Mouse (Mus musculus) urinary bladder, postnatal 14 days (tissue): Measurements from ENCODE around the gene Ei24.

ENCODE experiments used
- DNase-seq: peaks from one replicate; pipeline ENCODE4 v3.0.0; 2021; ENCODE audit warnings: low spot score

Ei24 gene

DNA sequence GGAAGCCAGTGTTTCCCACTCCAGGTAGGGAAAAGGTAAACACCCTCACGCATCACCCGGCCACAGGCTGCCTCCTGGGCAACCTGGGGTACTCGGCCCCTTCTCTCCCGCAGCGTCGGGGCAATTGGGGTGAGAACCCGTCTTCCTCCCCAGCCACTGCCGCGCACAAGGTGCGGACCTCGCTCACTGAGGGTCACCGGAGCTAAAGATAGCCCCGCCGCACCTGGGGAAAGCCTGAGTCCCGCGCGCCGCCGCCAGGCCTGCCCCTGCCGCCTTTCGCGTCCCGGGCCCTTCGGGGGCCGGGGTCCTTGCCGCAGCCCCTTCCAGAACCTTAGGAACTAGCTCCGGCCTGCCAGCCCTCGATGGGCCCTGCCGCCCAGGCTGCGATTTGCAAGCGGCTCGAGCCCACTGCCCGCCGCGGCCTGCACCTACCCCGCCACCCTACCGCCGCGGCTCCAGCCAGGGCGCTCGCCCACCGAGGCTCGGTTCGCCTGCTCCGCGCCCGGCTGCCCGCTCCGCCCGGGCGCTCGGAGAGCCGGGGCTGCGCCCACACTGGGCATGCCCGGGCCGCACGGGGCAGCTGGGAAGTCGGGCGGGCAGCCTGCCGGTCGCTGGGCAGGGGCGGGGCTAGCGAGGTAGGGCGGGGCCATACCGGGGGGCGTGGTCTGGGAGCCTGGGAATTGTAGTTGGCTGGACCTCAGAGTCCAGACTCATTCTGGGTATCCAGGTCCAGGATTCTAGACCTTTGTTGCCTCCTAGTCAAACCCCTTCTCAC, at the start of gene Ei24:
Gene Ei24 (minus strand): TSS at position 613 of the 775 bp plus-strand sequence.
- peak; percentile 95 for DNase-seq

DNA sequence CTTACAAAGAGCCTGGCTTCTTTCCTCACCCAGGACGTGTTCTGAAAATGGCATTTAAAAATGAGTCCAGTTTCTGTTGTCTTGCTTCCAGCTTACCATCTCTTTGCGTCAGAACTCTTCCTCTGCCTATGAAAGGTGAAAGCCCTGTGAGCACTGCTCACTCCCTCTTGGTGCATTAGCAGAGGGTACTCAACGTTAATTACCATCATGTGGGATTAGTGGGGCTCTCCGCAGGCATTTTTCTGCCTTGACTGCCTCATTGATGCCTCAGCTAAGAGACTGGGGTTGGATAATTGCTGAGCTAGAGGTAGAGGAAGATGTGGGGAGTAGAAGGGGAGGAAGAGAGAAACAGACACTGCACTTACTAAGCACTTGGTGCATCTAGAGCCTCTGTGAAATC, 49.2 kb upstream of the Ei24 start:
- DNase-seq, result no peak

DNA sequence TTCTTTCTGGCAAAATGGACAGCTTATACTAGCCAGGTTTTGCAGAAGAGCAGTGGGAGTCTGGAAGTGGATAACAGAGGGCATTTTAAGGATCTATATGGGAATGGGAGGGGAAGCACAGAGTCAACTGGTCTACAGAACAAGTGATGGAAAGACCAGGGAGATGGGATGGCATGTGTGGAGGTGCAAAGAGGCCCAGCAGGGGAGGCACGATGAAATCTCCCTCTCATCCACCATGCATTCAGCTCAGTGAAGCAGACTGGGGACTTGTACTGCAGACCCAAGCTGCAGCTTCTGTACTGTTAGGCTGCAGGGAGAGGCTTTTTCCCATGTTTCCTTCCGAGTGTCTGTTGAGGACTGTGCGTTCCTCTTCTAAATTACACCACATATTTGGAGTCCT, 36.7 kb upstream of the Ei24 start:
- no peak for DNase-seq

DNA sequence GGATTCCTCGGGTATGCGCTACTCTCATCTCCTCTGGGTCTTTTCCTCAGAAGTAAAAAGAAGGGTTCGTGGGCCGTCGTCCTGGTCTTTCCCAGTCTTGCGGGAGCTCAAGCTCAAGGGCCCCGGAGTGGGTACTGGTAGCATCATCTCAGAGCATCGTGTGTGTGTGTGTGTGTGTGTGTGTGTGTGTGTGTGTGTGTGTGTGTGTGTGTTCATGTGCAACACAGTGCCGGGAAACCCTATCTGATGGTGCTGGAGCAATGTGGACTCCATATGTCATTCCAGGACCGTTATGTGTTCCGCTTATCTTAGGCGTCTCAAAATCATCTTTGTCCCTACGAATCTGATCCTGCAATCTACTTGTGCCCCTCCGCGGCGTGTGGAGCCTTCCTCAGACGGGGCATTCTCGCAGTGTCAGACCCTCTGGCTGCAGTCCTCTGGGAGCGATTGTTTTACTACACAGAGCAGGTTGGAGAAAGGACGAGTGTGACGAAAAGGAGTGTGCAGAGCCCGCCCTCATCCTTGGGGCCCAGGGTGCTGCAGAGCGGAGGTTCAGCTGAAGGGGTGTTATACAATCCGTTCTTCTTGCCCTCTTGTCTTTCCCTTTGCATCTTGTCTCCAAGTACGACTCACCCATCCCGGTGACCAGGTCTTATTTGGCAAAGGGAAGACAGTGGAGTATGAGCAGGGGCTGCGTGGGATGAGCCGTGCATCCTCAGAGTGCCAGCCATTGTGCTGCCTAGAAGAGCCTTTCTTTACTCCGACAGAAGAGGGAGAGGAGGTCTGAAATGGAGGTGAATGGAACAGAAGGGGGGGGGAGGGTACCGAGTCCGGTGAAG, 36.1 kb upstream of the Ei24 start:
- DNase-seq, result no peak

DNA sequence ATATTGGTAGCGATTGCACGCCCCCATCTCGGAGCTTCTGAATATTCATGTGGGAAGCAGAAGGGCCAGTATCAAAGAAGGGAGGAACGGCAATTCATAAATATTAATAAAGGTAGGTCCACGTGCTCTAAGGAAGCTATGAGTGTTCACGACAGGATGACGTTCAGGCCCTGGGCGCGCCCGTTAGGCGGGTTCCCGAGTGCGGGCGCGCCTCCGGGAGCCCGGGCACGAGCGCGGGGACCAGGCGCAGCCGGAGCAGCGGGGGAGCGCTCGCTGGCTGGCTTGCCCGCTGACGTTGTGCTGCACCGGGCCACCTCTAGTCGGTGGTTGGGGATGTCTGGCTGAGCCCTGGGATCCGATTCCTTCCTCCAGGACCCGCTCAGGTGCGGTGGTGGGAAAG, 35.3 kb upstream of the Ei24 start:
- peak; percentile 66 for DNase-seq

DNA sequence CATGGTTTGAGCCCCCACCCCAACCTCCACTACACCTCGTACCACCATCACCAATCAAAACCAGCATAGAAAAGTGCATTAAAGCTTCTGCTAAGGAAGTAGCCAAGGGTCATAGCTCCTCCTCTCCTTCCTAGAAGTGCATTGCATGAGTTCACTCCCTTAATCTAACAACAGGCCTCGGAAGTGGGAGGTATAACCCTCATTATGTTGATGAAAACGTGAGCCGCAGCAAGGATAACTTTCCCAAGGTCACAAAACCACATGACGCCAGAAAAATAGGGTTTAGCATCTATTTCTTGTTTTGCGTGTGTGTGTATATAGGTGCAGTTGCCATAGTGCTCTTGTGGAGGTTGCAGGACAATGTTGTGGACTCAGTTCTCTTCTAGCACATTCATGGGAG, 34.2 kb upstream of the Ei24 start:
- DNase-seq, result no peak

DNA sequence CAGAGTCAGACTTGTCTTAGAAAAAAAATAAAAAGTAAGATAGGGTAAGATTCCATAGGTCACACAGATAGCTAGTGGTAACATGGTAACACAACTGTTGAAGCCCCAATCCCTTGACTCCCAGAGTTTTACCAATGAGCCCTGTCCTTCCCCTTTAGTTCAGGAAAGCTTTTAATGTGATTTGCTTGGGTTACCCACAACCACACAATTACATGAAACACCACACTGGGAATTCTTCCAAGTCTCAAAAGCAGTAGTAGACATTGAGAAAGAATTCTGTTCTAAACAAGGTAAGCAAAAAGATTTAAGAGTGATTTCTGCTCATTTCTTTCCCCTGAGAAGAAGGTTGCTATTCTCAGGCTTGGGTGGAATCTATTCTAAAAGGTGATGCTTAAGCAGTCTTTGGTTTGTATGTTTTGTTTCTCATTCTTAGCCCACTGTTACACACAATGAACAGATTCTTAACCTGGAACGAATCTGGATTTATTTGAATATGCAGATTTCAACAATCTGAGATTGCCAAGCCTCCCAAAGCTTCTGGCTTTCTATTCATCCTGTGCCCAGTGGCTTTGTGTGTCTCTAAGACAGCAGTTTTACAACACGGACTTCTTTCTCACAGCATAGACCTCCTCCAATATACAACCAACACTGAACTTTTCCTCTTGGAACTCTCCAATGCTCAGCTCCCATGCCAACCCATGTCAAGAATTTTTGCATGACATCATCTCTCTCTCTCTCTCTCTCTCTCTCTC, 29.6 kb upstream of the Ei24 start:
- no peak for DNase-seq

DNA sequence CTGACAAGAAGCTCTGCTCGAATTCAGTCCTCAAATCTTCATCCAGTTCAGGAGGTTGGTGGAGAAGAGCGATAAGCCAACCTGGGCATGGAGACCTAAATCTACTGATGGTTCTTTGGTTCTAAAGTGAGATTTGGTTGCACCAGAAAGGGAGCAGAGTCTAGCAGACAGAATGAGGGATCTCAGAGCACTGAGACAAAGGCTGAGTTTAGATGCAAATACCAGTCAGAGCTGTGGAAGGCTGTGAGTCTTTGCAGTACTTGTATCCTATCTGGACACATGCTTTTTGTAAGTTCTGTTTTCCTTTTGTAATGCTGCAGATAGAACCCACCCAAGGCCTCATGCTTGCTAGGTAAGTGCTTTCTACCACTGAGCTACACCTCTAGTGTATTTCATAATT, 24.8 kb upstream of the Ei24 start:
- DNase-seq, result no peak

DNA sequence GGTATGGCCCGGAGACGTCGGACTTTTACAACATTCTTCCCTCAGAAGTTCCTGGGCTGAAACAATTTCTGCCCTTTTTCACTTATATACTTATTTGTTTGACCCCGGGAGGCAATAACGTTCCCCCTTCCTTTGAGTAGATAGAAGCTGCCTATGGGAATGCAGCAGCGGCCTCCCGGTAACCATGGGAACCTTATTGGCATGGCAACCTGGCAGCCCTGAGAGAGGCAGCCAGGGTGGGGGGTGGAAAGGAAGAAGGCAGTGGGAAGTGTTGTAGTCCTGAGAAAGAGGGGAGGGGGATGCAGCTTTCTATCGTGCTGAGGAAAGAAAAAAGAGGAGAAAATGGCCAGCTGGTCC, 24.4 kb upstream of the Ei24 start, which contains the start of gene Fez1:
Gene Fez1 (plus strand): TSS at position 221 of the 357 bp plus-strand sequence.
- DNase-seq, result no peak

DNA sequence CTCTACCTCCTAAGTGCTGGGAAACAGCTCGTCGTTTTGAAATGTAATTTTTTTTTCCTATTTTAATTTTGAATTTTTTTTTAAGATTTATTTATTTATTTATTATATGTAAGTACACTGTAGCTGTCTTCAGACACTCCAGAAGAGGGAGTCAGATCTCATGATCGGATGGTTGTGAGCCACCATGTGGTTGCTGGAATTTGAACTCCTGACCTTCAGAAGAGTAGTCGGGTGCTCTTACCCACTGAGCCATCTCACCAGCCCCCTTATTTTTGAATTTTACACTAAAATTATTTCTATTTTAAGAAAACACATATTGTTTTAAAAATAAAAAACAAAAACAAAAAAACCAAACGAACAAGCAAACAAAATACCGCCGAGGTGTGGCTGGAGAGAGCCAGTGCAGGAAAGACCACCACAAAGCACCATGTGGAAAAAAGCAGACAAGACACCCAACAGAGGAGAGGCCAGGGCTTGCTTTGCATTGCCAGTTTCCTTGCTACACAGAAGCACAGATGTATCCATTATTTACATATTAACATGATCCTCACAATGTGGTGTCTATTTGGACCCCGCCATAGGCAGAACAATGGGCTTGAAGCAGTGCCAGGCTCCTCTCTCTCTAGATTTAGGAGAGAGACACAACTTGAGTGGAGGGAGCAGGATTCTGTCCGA, 23.9 kb upstream of the Ei24 start:
- no peak for DNase-seq

DNA sequence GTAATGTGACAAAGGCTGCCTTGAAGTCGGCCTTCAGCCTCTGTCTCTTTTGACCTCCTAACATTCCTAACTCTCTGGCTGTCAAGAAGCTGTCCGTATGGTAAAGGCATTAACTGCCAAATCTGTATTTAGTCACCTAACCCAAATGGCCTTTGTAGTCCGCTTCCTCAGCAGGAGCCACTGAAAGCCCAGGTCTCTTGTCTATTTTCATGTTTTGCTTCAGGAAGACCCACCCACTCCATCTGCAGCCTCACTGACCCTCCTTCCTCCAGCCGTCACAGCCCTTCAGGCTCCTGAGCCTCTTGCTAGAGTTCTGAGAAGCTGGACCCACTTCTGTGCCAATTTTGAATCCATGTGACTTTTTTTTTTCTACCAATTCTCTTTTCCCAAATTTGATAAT, 21.7 kb upstream of the Ei24 start:
- DNase-seq, result no peak

DNA sequence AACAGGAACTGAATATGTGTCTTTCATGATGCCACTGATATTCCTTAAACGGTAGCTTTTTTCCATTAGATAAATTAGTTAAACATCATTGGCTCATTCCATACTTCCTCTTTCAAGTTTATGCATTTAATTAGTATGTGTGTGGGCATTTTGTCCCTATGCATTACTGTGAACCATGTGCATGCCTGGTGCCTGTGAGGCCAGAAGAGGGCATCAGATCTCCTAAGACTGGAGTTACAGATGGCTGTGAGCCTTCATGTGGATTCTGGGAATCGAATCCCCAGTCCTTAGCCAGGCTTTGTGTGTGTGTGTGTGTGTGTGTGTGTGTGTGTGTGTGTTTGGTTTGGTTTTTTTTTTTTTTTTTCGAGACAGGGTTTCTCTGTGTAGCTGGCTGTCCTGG, 17.3 kb upstream of the Ei24 start:
- no peak for DNase-seq

DNA sequence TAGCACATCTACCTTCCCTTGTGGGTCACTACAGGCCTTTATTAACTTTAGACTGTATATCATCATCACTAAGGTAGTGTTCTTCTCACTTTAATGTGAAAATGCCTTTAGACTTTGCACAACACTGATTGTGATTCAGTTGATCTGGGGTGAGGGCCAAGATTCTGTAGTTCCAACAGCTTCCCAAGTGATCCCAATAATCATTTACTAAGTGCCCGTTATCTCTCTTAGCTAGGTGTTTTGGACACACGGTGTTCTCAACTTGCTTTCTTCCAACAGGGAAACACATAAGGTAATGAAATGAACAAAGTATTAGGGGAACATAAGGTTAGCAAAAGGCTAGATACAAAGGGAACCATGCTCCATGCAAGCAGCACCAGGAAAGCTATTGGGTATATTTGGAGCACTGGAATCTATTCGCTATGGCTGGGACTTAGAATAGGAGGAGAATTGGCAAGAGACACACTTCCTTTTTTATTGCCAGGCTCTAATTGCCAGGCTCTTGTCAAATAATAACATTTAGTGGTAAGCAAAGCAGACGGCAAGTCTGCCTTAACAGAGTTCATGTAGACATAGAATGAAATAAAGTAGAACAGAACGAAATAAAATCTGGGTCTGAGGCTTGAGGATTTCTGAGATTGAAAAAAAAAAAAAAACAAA, 11.1 kb upstream of the Ei24 start:
- DNase-seq, result no peak

DNA sequence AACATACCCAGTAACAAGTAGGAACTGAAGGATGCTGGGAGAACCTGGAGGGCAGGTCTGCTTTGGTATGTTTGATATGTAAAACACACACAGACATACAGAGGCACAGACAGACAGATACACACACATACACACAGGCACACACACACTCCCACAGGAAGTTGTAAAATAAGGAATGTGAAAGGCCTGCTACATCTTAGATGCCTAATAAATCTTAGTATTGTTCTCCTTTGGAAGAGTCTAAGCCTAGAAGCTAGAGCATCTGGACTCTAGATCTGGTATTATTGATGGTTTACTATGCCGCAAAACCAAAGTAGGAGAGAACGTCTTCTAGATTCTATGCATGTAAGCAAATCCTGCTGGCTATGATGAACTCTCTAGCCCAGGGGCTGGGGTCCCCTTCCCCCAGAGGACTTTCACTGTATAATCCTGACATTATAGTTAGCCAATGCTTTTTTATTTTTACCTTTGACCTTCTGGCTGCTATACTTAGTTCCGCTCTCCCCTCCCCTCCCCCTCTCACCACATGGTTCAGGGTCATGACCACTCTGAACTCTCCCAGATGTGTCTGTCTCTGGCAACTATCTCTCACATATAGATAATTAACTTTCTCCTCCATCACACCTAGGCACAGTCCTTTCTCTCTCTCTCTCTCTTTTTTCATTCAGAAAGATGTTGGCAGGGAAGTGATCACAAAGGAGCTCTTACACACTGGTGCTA, 8.2 kb upstream of the Ei24 start:
- DNase-seq, result no peak

DNA sequence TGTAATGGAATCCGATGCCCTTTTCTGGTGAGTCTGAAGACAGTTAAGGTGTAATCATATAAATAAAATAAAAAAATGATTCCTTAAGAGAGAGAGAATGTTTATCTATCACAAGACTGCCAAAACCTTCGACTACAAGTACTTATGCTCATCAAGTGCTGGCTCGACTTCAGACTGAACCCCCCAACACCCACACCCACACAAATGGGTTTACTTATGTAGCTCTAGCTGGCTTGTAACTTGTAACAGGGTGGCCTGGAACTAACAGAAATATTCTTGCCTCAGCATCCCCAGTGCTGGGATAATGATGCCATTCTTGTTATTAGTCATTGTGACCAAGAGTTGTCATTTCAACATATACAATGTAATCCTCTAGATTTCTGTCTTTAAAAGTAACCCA, 6.7 kb upstream of the Ei24 start:
- DNase-seq, result no peak

DNA sequence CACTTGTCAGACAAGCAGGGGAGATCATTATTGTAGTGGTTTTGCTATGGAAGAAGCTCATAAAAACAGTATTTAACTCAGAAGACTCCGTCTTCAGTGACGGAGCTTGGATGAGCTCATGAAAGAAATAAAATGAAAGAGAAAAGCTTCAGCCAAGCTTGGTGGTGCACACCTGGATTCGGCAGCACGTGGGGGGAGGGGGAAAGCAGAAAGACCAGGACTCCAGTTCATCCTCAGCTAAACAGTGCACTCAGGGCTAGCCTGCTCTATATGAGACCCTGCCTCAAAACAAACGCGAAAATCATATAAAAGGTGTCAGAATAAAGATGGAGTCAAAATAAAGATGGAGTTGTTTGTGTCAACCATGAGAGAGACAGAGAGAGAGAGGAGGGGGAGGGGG, 6.2 kb upstream of the Ei24 start:
- DNase-seq, result no peak

DNA sequence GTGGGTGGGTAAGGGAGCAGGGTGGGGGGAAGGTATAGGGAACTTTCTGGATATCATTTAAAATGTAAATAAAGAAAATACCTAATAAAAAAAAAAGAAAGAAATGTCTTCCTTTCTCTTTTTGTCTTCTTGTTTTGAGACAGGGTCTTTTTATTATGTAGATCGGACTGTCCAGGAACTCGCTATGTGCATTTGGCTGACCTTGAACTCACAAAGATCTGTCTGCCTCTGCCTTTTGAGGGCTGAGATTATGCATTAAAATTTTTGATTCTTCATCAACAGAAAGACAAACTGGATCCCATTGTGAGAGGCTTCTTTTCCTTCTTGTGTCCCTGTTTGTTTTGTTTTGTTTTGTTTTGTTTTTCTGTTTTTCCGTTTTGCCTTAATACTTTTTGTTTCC, 5.8 kb upstream of the Ei24 start:
- DNase-seq, result no peak

DNA sequence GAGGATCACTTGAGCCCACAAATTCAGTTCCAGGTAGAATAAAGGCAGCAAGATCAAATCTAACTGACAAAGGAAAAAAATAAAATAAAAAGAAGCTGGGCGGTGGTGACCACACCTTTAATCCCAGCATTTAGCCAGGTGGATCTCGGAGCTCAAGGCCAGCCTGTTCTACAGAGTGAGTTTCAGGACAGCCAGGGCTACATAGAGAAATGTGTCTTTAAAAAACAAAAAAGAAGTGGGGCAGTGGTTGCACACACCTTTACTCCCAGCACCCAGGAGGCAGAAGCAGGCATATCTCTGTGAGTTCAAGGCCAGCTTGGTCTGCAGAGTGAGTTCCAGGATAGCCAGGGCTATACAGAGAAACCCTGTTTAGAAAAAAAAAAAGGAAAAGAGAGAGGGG, 4.8 kb upstream of the Ei24 start:
- DNase-seq, result no peak

DNA sequence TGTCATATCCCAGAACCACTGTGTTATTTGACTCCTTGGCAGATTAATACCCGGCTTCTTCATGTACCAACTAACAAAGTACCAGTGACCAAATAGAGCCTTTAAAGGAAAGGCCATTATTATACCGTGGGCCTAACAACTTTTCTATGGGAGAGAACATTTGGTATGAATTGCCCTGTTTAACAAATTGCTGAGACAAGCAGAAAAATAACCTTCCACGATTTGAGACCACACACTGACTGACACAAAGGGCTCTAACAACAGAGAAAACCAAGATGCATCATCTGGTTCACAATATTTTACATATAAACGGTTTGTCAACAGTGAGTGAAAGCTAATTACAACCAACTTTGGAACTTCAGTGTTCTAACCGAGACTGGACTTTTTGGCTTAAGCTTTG, 969 bp downstream of the Ei24 start:
- DNase-seq, result no peak

DNA sequence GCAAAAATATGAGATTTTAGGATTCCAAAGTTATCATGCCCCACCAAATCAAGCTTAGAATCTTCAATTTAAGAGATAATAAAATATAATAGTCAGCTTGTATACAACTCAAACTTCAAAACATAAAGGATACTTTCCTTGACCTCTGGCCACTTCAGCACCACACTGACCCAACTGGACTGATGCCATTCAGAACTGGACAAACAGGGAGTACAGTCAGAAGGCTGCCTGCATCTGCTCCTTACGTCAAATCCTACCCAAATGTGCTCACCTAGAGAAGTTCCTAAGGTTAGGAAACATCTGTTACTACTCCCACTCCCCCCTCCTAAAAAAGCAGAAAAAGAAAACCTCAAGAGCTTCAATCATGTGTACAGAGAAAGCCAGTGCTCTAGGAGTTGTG, 1.6 kb downstream of the Ei24 start:
- peak; percentile 29 for DNase-seq

DNA sequence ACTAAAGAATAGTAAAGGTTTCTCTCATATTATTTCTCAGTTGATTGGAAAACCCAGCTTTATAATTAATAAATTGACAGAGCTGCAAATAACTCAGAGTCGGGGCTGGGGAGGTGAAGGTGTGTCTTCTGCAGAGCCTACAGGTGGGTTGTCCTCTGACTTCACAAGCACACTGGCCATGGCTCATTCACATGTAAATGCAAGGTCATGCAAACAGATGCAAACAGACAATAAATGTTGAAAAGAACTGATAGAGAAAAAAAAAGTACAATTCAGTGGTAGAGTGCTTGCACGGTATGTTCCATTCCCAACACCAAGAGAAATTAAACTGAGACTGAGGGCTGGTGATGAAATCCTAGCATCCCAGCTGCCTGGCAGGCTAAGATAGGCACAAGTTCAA, 2.7 kb downstream of the Ei24 start:
- no peak for DNase-seq
